Mouse (Mus musculus) B cell, adult 2 months (primary cell): ENCODE measurements around the gene Plin3.

Source experiments
- DNase-seq, 2 experiments: peaks; one replicate each; pipeline ENCODE4 v3.0.0; 2022

Gene Plin3

GRCm38 (mm10) chr17:56241541-56242401 is 50.9 kb downstream of the Plin3 start:
- peak; percentile 83 to 84 for DNase-seq

GRCm38 (mm10) chr17:56233818-56234469 is 58.7 kb downstream of the Plin3 start:
- no peak for DNase-seq

- DNase-seq, result no peak
These were observed 59.3 kb downstream of the Plin3 start for GRCm38 (mm10) chr17:56233389-56233788.

- DNase-seq, result no peak
These were observed 62.7 kb downstream of the Plin3 start for GRCm38 (mm10) chr17:56229943-56230342.
